Mouse (Mus musculus): ENCODE measurements around the gene Wdr61. TPM values are rescaled to one million over a fixed set of nuclear protein-coding genes. Genes with fewer than 3 reads are reported as not detected.

Wdr61 gene
- polyA plus RNA-seq, 1 experiment from 2014 or later = 96.3 TPM

DNA sequence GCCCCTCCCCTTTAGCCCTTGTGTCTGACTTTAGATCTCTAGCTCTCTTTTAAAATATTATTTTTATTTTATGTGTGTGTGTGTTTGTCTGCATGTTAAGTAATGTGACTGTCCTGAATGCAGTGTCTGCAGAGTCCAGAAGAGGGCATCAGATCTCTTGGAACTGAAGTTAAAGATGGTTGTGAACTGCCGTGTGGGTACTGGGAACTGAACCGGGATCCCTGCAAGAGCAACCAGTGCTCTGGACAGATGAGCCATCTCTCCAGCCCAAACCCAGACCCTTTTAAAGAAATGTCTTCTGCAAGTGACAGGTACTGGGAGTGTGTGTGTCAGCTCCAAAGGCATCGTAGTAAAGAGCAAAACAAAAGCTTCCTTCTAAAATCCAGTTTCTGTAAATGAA is 68.2 kb downstream of the Wdr61 start:
- H3K9me3 ChIP-seq = 0 out of 2 replicates have a peak, but pooled peaks cover 3% of the 10 kb centered on the region
- no peaks in the 10 kb centered on the region for H3K36me3 ChIP-seq
- WGBS = 95% methylated on average over 3 of the region's 3 CpGs
- no peak for ATAC-seq (ENCODE audit: low read depth)
- no peak overlapping the region for H3K4me3 ChIP-seq
- peaks cover 16% of the 10 kb centered on the region for H3K4me1 ChIP-seq (replicated peaks)
- H3K9ac ChIP-seq = no peak overlapping the region
- H3K27ac ChIP-seq (replicated peaks) = no peak overlapping the region
- no peaks in the 10 kb centered on the region for H3K27me3 ChIP-seq
- H3K4me2 ChIP-seq = no peak overlapping the region

Small RNA genes within 50 kb of the gene (microRNA-seq; reads per million reads assigned to microRNA genes)
- gene Mir5710 = not detected

Other genes starting within 250 kb of the Wdr61 start
- 43.7 and 48.2 TPM in 2 replicates for gene Dmxl2, start 232.9 kb downstream of the Wdr61 start, polyA plus RNA-seq (2015; fragmentation: Nextera tagmentation; extraction: Ambion mirVana)
- gene Sh2d7, start 195.5 kb downstream of the Wdr61 start, polyA plus RNA-seq (2015; fragmentation: Nextera tagmentation; extraction: Ambion mirVana) = not detected in 2 replicates
- 45.9 and 46.2 TPM in 2 replicates for gene Cib2, start 174.3 kb downstream of the Wdr61 start, polyA plus RNA-seq (2015; fragmentation: Nextera tagmentation; extraction: Ambion mirVana)
- gene Idh3a, start 148.2 kb downstream of the Wdr61 start, polyA plus RNA-seq (2015; fragmentation: Nextera tagmentation; extraction: Ambion mirVana) = 121 and 122 TPM in 2 replicates
- 17.0 TPM in 2 replicates for gene Acsbg1, start 72.6 kb downstream of the Wdr61 start, polyA plus RNA-seq (2015; fragmentation: Nextera tagmentation; extraction: Ambion mirVana)
- 3.9 and 6.0 TPM in 2 replicates for gene Dnaja4, start 35.6 kb downstream of the Wdr61 start, polyA plus RNA-seq (2015; fragmentation: Nextera tagmentation; extraction: Ambion mirVana)
- 578 and 623 TPM in 2 replicates for gene Crabp1, start 30.2 kb upstream of the Wdr61 start, polyA plus RNA-seq (2015; fragmentation: Nextera tagmentation; extraction: Ambion mirVana)
- 42.9 and 48.0 TPM in 2 replicates for gene Ireb2, start 129.3 kb upstream of the Wdr61 start, polyA plus RNA-seq (2015; fragmentation: Nextera tagmentation; extraction: Ambion mirVana)
- 2.7 and 3.3 TPM in 2 replicates for gene Hykk, start 182.8 kb upstream of the Wdr61 start, polyA plus RNA-seq (2015; fragmentation: Nextera tagmentation; extraction: Ambion mirVana)
- gene Psma4, start 216.3 kb upstream of the Wdr61 start, polyA plus RNA-seq (2015; fragmentation: Nextera tagmentation; extraction: Ambion mirVana) = 316 and 329 TPM in 2 replicates
- 0.35 and 1.4 TPM in 2 replicates for gene AY074887, start 216.5 kb upstream of the Wdr61 start, polyA plus RNA-seq (2015; fragmentation: Nextera tagmentation; extraction: Ambion mirVana)
- 5.2 and 5.8 TPM in 2 replicates for gene Chrna5, start 246.4 kb upstream of the Wdr61 start, polyA plus RNA-seq (2015; fragmentation: Nextera tagmentation; extraction: Ambion mirVana)

All from neural tube, embryonic 13.5 days (tissue).